Mouse (Mus musculus): ENCODE measurements around the gene Stard3nl. TPM values are rescaled to one million over a fixed set of nuclear protein-coding genes. Genes with fewer than 3 reads are reported as not detected.

Stard3nl gene
- polyA plus RNA-seq, 1 experiment from 2014 or later: 205 TPM

- Histone ChIP-seq H3K4me2 (ENCODE audit: low read length) (no peak overlapping the region), H3K4me3 (replicated peaks; ENCODE audit: low read depth, low read length) (no peak overlapping the region), H3K9ac (replicated peaks; ENCODE audit: low read length) (no peak overlapping the region), H3K36me3 (ENCODE audit: control insufficient read depth, insufficient read depth, low read length) (peaks cover 70% of the 10 kb centered on the region), H3K9me3 (ENCODE audit: control insufficient read depth, low read length) (no peaks in the 10 kb centered on the region), H3K27ac (replicated peaks; ENCODE audit: low read depth, low read length) (no peak overlapping the region), H3K4me1 (ENCODE audit: control insufficient read depth, insufficient read depth, low read length) (no peaks in the 10 kb centered on the region), H3K27me3 (ENCODE audit: control insufficient read depth, insufficient read depth, low read length) (no peaks in the 10 kb centered on the region)
- ATAC-seq (ENCODE audit: low FRiP score, low TSS enrichment) (no peak), DNase-seq (no peak)
- 89% methylated on average over 6 of the region's 6 CpGs for WGBS
Observed at GRCm38 (mm10) chr13:19368817-19369216, 26.8 kb downstream of the Stard3nl start.

GRCm38 (mm10) chr13:19367536-19367935, 28.1 kb downstream of the Stard3nl start:
- Histone ChIP-seq H3K36me3 (ENCODE audit: control insufficient read depth, insufficient read depth, low read length) (peaks cover 69% of the 10 kb centered on the region), H3K4me1 (ENCODE audit: control insufficient read depth, insufficient read depth, low read length) (no peaks in the 10 kb centered on the region), H3K27me3 (ENCODE audit: control insufficient read depth, insufficient read depth, low read length) (no peaks in the 10 kb centered on the region), H3K27ac (replicated peaks; ENCODE audit: low read depth, low read length) (no peak overlapping the region), H3K9me3 (ENCODE audit: control insufficient read depth, low read length) (no peaks in the 10 kb centered on the region), H3K9ac (replicated peaks; ENCODE audit: low read length) (no peak overlapping the region), H3K4me3 (replicated peaks; ENCODE audit: low read depth, low read length) (no peak overlapping the region), H3K4me2 (ENCODE audit: low read length) (no peak overlapping the region)
- DNase-seq (no peak), ATAC-seq (ENCODE audit: low FRiP score, low TSS enrichment) (no peak)
- WGBS: 81% methylated on average over 7 of the region's 7 CpGs

- Histone ChIP-seq H3K4me2 (ENCODE audit: low read length) (no peak overlapping the region), H3K9ac (replicated peaks; ENCODE audit: low read length) (no peak overlapping the region), H3K36me3 (ENCODE audit: control insufficient read depth, insufficient read depth, low read length) (peaks cover 66% of the 10 kb centered on the region), H3K27ac (replicated peaks; ENCODE audit: low read depth, low read length) (no peak overlapping the region), H3K27me3 (ENCODE audit: control insufficient read depth, insufficient read depth, low read length) (no peaks in the 10 kb centered on the region), H3K9me3 (ENCODE audit: control insufficient read depth, low read length) (no peaks in the 10 kb centered on the region), H3K4me3 (replicated peaks; ENCODE audit: low read depth, low read length) (no peak overlapping the region), H3K4me1 (ENCODE audit: control insufficient read depth, insufficient read depth, low read length) (no peaks in the 10 kb centered on the region)
- no peak for ATAC-seq (ENCODE audit: low FRiP score, low TSS enrichment)
- 82% methylated on average over 2 of the region's 2 CpGs for WGBS
- no peak for DNase-seq
Observed at GRCm38 (mm10) chr13:19366866-19367265, 28.7 kb downstream of the Stard3nl start.

- Histone ChIP-seq H3K27ac (replicated peaks; ENCODE audit: low read depth, low read length) (no peak overlapping the region), H3K4me2 (ENCODE audit: low read length) (no peak overlapping the region), H3K9ac (replicated peaks; ENCODE audit: low read length) (no peak overlapping the region), H3K9me3 (ENCODE audit: control insufficient read depth, low read length) (no peaks in the 10 kb centered on the region), H3K36me3 (ENCODE audit: control insufficient read depth, insufficient read depth, low read length) (peaks cover 54% of the 10 kb centered on the region), H3K27me3 (ENCODE audit: control insufficient read depth, insufficient read depth, low read length) (no peaks in the 10 kb centered on the region), H3K4me1 (ENCODE audit: control insufficient read depth, insufficient read depth, low read length) (no peaks in the 10 kb centered on the region), H3K4me3 (replicated peaks; ENCODE audit: low read depth, low read length) (no peak overlapping the region)
- ATAC-seq (ENCODE audit: low FRiP score, low TSS enrichment) (peak; percentile 67; the same call in 1 of the 2 replicates), DNase-seq (peak; percentile 90)
- WGBS: 35% methylated on average over 4 of the region's 4 CpGs
Observed at GRCm38 (mm10) chr13:19365596-19365995, 30.0 kb downstream of the Stard3nl start.

GRCm38 (mm10) chr13:19364245-19364772, 31.3 kb downstream of the Stard3nl start:
- H3K27ac ChIP-seq (replicated peaks; ENCODE audit: low read depth, low read length): no peak overlapping the region
- no peak; the same call in 1 of the 2 replicates for ATAC-seq (ENCODE audit: low FRiP score, low TSS enrichment)

GRCm38 (mm10) chr13:19362358-19362757, 33.2 kb downstream of the Stard3nl start:
- DNase-seq (peak; percentile 51), ATAC-seq (ENCODE audit: low FRiP score, low TSS enrichment) (no peak)
- H3K9ac ChIP-seq (replicated peaks; ENCODE audit: low read length): no peak overlapping the region
- H3K4me1 ChIP-seq (ENCODE audit: control insufficient read depth, insufficient read depth, low read length): no peaks in the 10 kb centered on the region
- no peaks in the 10 kb centered on the region for H3K27me3 ChIP-seq (ENCODE audit: control insufficient read depth, insufficient read depth, low read length)
- H3K36me3 ChIP-seq (ENCODE audit: control insufficient read depth, insufficient read depth, low read length): peaks cover 49% of the 10 kb centered on the region
- 71% methylated on average over 6 of the region's 6 CpGs for WGBS
- H3K4me3 ChIP-seq (replicated peaks; ENCODE audit: low read depth, low read length): no peak overlapping the region
- no peak overlapping the region for H3K27ac ChIP-seq (replicated peaks; ENCODE audit: low read depth, low read length)
- no peak overlapping the region for H3K4me2 ChIP-seq (ENCODE audit: low read length)
- no peaks in the 10 kb centered on the region for H3K9me3 ChIP-seq (ENCODE audit: control insufficient read depth, low read length)

More at GRCm38 (mm10) chr13:19364245-19364772, 31.3 kb downstream of the Stard3nl start:
- H3K4me3 ChIP-seq (replicated peaks; ENCODE audit: low read depth, low read length): no peak overlapping the region
- H3K9ac ChIP-seq (replicated peaks; ENCODE audit: low read length): no peak overlapping the region
- H3K27me3 ChIP-seq (ENCODE audit: control insufficient read depth, insufficient read depth, low read length): no peaks in the 10 kb centered on the region
- H3K36me3 ChIP-seq (ENCODE audit: control insufficient read depth, insufficient read depth, low read length): peaks cover 46% of the 10 kb centered on the region
- H3K4me1 ChIP-seq (ENCODE audit: control insufficient read depth, insufficient read depth, low read length): no peaks in the 10 kb centered on the region
- H3K4me2 ChIP-seq (ENCODE audit: low read length): no peak overlapping the region
- 90% methylated on average over 11 of the region's 11 CpGs for WGBS
- DNase-seq: peak; percentile 84
- H3K9me3 ChIP-seq (ENCODE audit: control insufficient read depth, low read length): no peaks in the 10 kb centered on the region

- H3K36me3 ChIP-seq (ENCODE audit: control insufficient read depth, insufficient read depth, low read length): peaks cover 40% of the 10 kb centered on the region
- H3K27me3 ChIP-seq (ENCODE audit: control insufficient read depth, insufficient read depth, low read length): no peaks in the 10 kb centered on the region
- DNase-seq: no peak
- H3K27ac ChIP-seq (replicated peaks; ENCODE audit: low read depth, low read length): no peak overlapping the region
- H3K4me3 ChIP-seq (replicated peaks; ENCODE audit: low read depth, low read length): no peak overlapping the region
- no peak for ATAC-seq (ENCODE audit: low FRiP score, low TSS enrichment)
- 80% methylated on average over 5 of the region's 5 CpGs for WGBS
- H3K9ac ChIP-seq (replicated peaks; ENCODE audit: low read length): no peak overlapping the region
- H3K9me3 ChIP-seq (ENCODE audit: control insufficient read depth, low read length): no peaks in the 10 kb centered on the region
- no peak overlapping the region for H3K4me2 ChIP-seq (ENCODE audit: low read length)
- no peaks in the 10 kb centered on the region for H3K4me1 ChIP-seq (ENCODE audit: control insufficient read depth, insufficient read depth, low read length)
Observed at GRCm38 (mm10) chr13:19358027-19358426, 37.6 kb downstream of the Stard3nl start.

GRCm38 (mm10) chr13:19357301-19357700, 38.3 kb downstream of the Stard3nl start:
- DNase-seq: no peak
- no peak overlapping the region for H3K4me2 ChIP-seq (ENCODE audit: low read length)
- no peaks in the 10 kb centered on the region for H3K27me3 ChIP-seq (ENCODE audit: control insufficient read depth, insufficient read depth, low read length)
- no peak overlapping the region for H3K4me3 ChIP-seq (replicated peaks; ENCODE audit: low read depth, low read length)
- no peak overlapping the region for H3K27ac ChIP-seq (replicated peaks; ENCODE audit: low read depth, low read length)
- ATAC-seq (ENCODE audit: low FRiP score, low TSS enrichment): no peak
- H3K36me3 ChIP-seq (ENCODE audit: control insufficient read depth, insufficient read depth, low read length): peaks cover 39% of the 10 kb centered on the region
- H3K9ac ChIP-seq (replicated peaks; ENCODE audit: low read length): no peak overlapping the region
- no peaks in the 10 kb centered on the region for H3K9me3 ChIP-seq (ENCODE audit: control insufficient read depth, low read length)
- WGBS: 93% methylated on average over 7 of the region's 7 CpGs
- no peaks in the 10 kb centered on the region for H3K4me1 ChIP-seq (ENCODE audit: control insufficient read depth, insufficient read depth, low read length)

GRCm38 (mm10) chr13:19356720-19357119, 38.9 kb downstream of the Stard3nl start:
- ATAC-seq (ENCODE audit: low FRiP score, low TSS enrichment) (no peak), DNase-seq (no peak)
- Histone ChIP-seq H3K9me3 (ENCODE audit: control insufficient read depth, low read length) (no peaks in the 10 kb centered on the region), H3K9ac (replicated peaks; ENCODE audit: low read length) (no peak overlapping the region), H3K27me3 (ENCODE audit: control insufficient read depth, insufficient read depth, low read length) (no peaks in the 10 kb centered on the region), H3K36me3 (ENCODE audit: control insufficient read depth, insufficient read depth, low read length) (peaks cover 38% of the 10 kb centered on the region), H3K4me3 (replicated peaks; ENCODE audit: low read depth, low read length) (no peak overlapping the region), H3K4me1 (ENCODE audit: control insufficient read depth, insufficient read depth, low read length) (no peaks in the 10 kb centered on the region), H3K4me2 (ENCODE audit: low read length) (no peak overlapping the region), H3K27ac (replicated peaks; ENCODE audit: low read depth, low read length) (no peak overlapping the region)
- 80% methylated on average over 5 of the region's 5 CpGs for WGBS

Measured in midbrain, embryonic 14.5 days (tissue).